Mouse (Mus musculus): Measurements from ENCODE around the gene E030018B13Rik.

The E030018B13Rik gene

GRCm38 (mm10) chr7:63938914-63939396 lies 22.3 kb downstream of the E030018B13Rik start, which contains the start of gene Klf13:
Gene Klf13 (minus strand): TSS chr7:63938915.
- peak; percentile 96 for DNase-seq

- DNase-seq, result no peak
These were observed 22.8 kb downstream of the E030018B13Rik start for GRCm38 (mm10) chr7:63939397-63939951.

- no peak for DNase-seq
These were observed 23.7 kb downstream of the E030018B13Rik start for GRCm38 (mm10) chr7:63940321-63940720.

GRCm38 (mm10) chr7:63941050-63941449 lies 24.4 kb downstream of the E030018B13Rik start:
- DNase-seq, result no peak

- no peak for DNase-seq
These were observed 24.8 kb downstream of the E030018B13Rik start for GRCm38 (mm10) chr7:63941501-63941900.

GRCm38 (mm10) chr7:63943946-63944345 lies 27.3 kb downstream of the E030018B13Rik start:
- DNase-seq, result no peak

GRCm38 (mm10) chr7:63947514-63948487 lies 31.1 kb downstream of the E030018B13Rik start:
- no peak for DNase-seq

- DNase-seq, result no peak
These were observed 32.5 kb downstream of the E030018B13Rik start for GRCm38 (mm10) chr7:63949176-63949575.

GRCm38 (mm10) chr7:63950931-63951607 lies 34.4 kb downstream of the E030018B13Rik start:
- peak; percentile 54 for DNase-seq

- DNase-seq, result no peak
These were observed 35.6 kb downstream of the E030018B13Rik start for GRCm38 (mm10) chr7:63952077-63952898.

- no peak for DNase-seq
These were observed 38.8 kb downstream of the E030018B13Rik start for GRCm38 (mm10) chr7:63955440-63955839.

GRCm38 (mm10) chr7:63956138-63956823 lies 39.6 kb downstream of the E030018B13Rik start:
- no peak for DNase-seq

GRCm38 (mm10) chr7:63956981-63957713 lies 40.5 kb downstream of the E030018B13Rik start:
- DNase-seq, result no peak

GRCm38 (mm10) chr7:63957872-63958640 lies 41.4 kb downstream of the E030018B13Rik start:
- no peak for DNase-seq

GRCm38 (mm10) chr7:63963632-63964031 lies 47.0 kb downstream of the E030018B13Rik start:
- no peak for DNase-seq

GRCm38 (mm10) chr7:63964121-63964520 lies 47.5 kb downstream of the E030018B13Rik start:
- no peak for DNase-seq

- DNase-seq, result no peak
These were observed 48.5 kb downstream of the E030018B13Rik start for GRCm38 (mm10) chr7:63965135-63965534.

GRCm38 (mm10) chr7:63965635-63966418 lies 49.2 kb downstream of the E030018B13Rik start:
- DNase-seq, result no peak

GRCm38 (mm10) chr7:63969941-63970340 lies 53.3 kb downstream of the E030018B13Rik start:
- no peak for DNase-seq

Measured in cerebellum, adult 8-10 months (tissue).